Mouse (Mus musculus): ENCODE data around the gene Gm28539.
"Not testable (repeated sequence)": the region's sequence is repeated elsewhere in the genome, so short reads cannot be mapped to it uniquely, and the experiment has no call there.

The Gm28539 gene

DNA sequence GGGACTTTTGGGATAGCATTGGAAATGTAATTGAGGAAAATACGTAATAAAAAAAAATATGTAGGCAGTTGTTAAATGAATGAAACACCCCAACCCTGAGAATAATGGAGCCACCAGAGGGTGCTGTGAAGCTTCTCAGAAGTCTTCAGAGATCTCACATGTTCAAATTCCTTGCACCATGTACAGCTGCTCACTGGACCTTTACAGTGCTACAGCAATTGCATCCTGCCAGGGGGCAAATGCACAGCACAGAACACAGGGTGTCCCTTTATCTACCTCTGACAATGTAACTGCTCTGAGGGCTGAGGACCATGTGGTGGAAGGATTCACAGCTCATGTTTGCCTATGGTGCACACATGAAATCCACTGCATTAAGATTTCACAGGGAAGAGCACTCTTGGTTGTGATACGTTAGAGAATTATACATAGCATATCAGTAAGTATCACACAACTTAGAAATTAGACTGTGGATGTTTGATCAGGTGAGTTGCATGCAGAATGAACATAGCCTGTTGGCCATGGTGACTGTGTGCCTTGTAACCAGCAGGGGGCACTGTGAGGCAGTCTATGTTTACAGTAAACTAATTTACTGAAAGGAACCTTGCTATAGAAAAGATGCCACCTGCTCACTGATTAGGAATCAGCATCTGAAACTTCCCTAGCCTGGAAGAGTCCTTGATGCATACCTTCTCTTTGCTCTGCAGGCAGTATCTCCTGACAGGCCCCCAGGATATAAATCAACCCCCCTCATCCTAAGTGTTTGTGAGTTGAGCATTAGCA is 166.4 kb downstream of the Gm28539 start:
- not testable (repeated sequence) for H3K27me3 ChIP-seq (ENCODE audit: insufficient read depth, low read length); H3K4me1 ChIP-seq (replicated peaks; ENCODE audit: low read depth, low read length); H3K36me3 ChIP-seq (ENCODE audit: insufficient read depth, low read length); H3K4me3 ChIP-seq (replicated peaks; ENCODE audit: low read length)
- H3K9me3 ChIP-seq (ENCODE audit: low read length) = peaks cover 14% of the 10 kb centered on the region
- TF ChIP-seq CTCF (conservative IDR thresholded peaks at IDR 0.05; ENCODE audit: low read length) = peak; percentile 61

DNA sequence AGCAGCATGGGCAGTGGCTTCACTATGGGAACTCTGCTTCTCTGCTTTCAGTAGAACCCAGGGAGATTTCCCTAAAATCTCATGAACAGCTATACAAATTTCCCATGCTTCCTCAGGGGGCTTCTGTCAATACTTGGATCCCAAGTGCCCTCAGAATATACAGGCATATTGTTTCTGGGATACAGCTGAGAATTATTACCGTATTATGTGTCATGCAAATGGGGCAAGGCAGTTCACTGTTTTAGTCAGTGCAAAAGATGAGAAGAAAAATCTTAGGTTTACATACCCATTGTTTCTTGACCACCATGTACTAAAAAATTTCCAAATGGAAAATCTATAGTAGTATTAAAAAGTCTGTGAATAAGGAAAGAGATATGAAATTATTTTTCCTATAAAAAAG is 167.4 kb downstream of the Gm28539 start:
- H3K36me3 ChIP-seq (ENCODE audit: insufficient read depth, low read length) = no peaks in the 10 kb centered on the region
- TF ChIP-seq NANOG (IDR thresholded peaks at IDR 0.05; ENCODE audit: borderline replicate concordance, low read length) (no peak), CTCF (conservative IDR thresholded peaks at IDR 0.05; ENCODE audit: low read length) (no peak), POU5F1 (IDR thresholded peaks at IDR 0.05; ENCODE audit: borderline replicate concordance, low read length) (no peak)

GRCm38 (mm10) chr16:19005298-19005697 is 168.9 kb downstream of the Gm28539 start:
- no peaks in the 10 kb centered on the region for H3K9me3 ChIP-seq (ENCODE audit: low read length)
- no peaks in the 10 kb centered on the region for H3K36me3 ChIP-seq (ENCODE audit: insufficient read depth, low read length)
- peaks cover 6% of the 10 kb centered on the region; the same call in 1 of the 2 replicates for H3K4me1 ChIP-seq (replicated peaks; ENCODE audit: low read depth, low read length)
- no peak for TF ChIP-seq CTCF (conservative IDR thresholded peaks at IDR 0.05; ENCODE audit: low read length)
- no peak for TF ChIP-seq POU5F1 (IDR thresholded peaks at IDR 0.05; ENCODE audit: borderline replicate concordance, low read length)
- no peak for TF ChIP-seq NANOG (IDR thresholded peaks at IDR 0.05; ENCODE audit: borderline replicate concordance, low read length)
- H3K27me3 ChIP-seq (ENCODE audit: insufficient read depth, low read length) = no peaks in the 10 kb centered on the region
- H3K4me3 ChIP-seq (replicated peaks; ENCODE audit: low read length) = no peak overlapping the region

More for the DNA sequence above, 167.4 kb downstream of the Gm28539 start:
- Histone ChIP-seq H3K9me3 (ENCODE audit: low read length) (peaks cover 5% of the 10 kb centered on the region), H3K4me3 (replicated peaks; ENCODE audit: low read length) (no peak overlapping the region), H3K4me1 (replicated peaks; ENCODE audit: low read depth, low read length) (peaks cover 6% of the 10 kb centered on the region; the same call in 1 of the 2 replicates), H3K27me3 (ENCODE audit: insufficient read depth, low read length) (no peaks in the 10 kb centered on the region)
